Mouse (Mus musculus) brain, embryonic 14.5 days (tissue): Measurements from ENCODE around the gene Dhps.

Experiments used
- CTCF ChIP-seq: fragments of 200-500 bp; IDR thresholded peaks from 2 replicates; pipeline ENCODE4 v1.5.1; 2012; ENCODE audit warnings: inconsistent platforms, mild to moderate bottlenecking, moderate library complexity, borderline replicate concordance; ENCODE audit not compliant: insufficient read depth, insufficient read length; ENCODE audit errors: extremely low read depth
- POLR2A ChIP-seq: fragments of 200-500 bp; IDR thresholded peaks from 2 replicates; pipeline ENCODE4 v1.6.1; 2012; ENCODE audit warnings: mild to moderate bottlenecking, inconsistent platforms, borderline replicate concordance; ENCODE audit not compliant: poor library complexity, insufficient read depth, insufficient read length, severe bottlenecking; ENCODE audit errors: extremely low read depth

DNA sequence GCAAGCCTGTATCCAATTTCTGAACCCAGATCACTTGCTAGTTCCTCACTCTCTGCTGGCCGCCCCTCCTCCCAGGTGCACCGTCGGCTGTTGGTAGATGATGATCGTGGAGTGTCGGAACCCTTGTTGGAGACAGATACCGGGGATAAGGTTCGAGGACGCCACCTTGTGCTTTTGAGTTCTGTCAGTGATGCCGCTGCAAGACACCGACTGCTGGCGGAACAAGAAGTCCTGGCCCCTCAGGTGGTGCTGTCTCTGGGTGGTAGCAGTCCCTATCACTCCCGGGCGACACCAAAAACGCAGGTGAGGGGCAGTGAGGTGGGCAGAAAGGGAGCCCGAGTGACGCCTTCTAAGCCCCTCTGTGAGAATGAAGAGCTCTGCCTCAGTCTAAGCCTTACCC, 24.6 kb downstream of the Dhps start:
- TF ChIP-seq CTCF (no peak), POLR2A (no peak)
